In the genomic region with DNA sequence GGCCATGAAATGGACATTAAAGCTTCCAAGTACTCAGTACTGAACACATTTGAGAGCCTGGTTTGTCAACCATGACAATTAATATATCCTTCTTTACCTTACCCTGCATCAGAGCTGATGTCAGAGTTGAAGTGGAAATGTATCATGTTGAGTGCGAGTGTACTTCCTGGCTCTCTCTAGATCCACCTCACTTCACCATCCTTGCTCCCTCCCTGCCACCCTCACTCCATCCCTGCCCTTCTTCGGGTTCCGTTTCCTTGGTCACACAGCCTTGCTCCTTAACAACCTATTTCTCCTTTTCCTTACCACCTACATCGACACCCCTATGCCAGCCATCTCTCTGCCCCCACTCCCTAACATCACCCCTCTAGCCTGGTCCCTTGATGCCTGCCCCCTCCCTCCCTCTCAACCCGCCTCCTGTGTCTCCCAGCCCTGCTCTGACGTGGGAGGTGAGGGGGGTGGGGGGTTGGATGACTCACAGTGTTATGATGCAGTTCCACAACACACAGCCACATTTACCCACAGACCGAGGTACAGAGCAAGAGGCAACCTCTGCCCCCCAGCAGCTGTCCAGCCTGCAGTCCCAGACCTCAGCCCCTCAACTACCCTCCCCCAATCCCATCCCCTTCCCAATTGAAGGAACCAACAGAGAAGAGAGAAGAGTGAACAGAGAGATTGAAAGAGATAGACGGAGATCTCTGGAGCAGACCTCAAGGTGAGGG, we compare ENCODE assay signal across 8 mouse cellular contexts. TPM values are rescaled to one million over a fixed set of nuclear protein-coding genes. Genes with fewer than 3 reads are reported as not detected.
DNase-seq lines count a peak whose midpoint lies in the region; ATAC-seq and TF ChIP-seq lines count a peak whose summit lies in the region.

A gene (plus strand): TSS at position 480 of the 722 bp plus-strand sequence.

- H3K36me3 ChIP-seq in intestine, postnatal 0 days (ENCODE audit: control insufficient read depth, insufficient read depth): no peaks in the 10 kb centered on the region
- peaks cover 20% of the 10 kb centered on the region for H3K36me3 ChIP-seq in liver, embryonic 16.5 days (ENCODE audit: control insufficient read depth, insufficient read depth)
- no peaks in the 10 kb centered on the region for H3K36me3 ChIP-seq in neural tube, embryonic 14.5 days (ENCODE audit: control insufficient read depth, insufficient read depth, low read length)

- WGBS in intestine, postnatal 0 days: 3% methylated on average over 8 of the region's 8 CpGs
- WGBS in liver, embryonic 16.5 days (ENCODE audit: insufficient replicate concordance): 2% methylated on average over 8 of the region's 8 CpGs
- WGBS in neural tube, embryonic 14.5 days: 4% methylated on average over 8 of the region's 8 CpGs

- ATAC-seq in intestine, postnatal 0 days: no peak
- ATAC-seq in liver, embryonic 16.5 days (ENCODE audit: low read depth): peak; percentile 57
- ATAC-seq in neural tube, embryonic 14.5 days (ENCODE audit: low read depth): peak; percentile 85

- H3K9ac ChIP-seq in intestine, postnatal 0 days (ENCODE audit: low read depth, low read length): no peak within 1 kb of the TSS
- H3K9ac ChIP-seq in liver, embryonic 16.5 days (ENCODE audit: low read depth, low read length): peak within 1 kb of the TSS; percentile 88
- H3K9ac ChIP-seq in neural tube, embryonic 14.5 days (replicated peaks; ENCODE audit: low read depth, low read length): peak within 1 kb of the TSS; percentile 90

- H3K27ac ChIP-seq in intestine, postnatal 0 days (ENCODE audit: low read depth, low read length): no peak within 1 kb of the TSS
- peak within 1 kb of the TSS; percentile 97 for H3K27ac ChIP-seq in liver, embryonic 16.5 days (ENCODE audit: low read length)
- H3K27ac ChIP-seq in neural tube, embryonic 14.5 days (ENCODE audit: low read depth, low read length): peak within 1 kb of the TSS; percentile 90

- peak within 1 kb of the TSS; percentile 56 for H3K4me2 ChIP-seq in intestine, postnatal 0 days (replicated peaks; ENCODE audit: low read depth)
- H3K4me2 ChIP-seq in liver, embryonic 16.5 days (ENCODE audit: low read depth, low read length): peak within 1 kb of the TSS; percentile 57
- peak within 1 kb of the TSS; percentile 84 for H3K4me2 ChIP-seq in neural tube, embryonic 14.5 days (ENCODE audit: low read depth, low read length)

- H3K4me3 ChIP-seq in intestine, postnatal 0 days (ENCODE audit: low read depth, low read length): peak within 1 kb of the TSS; percentile 27
- peak within 1 kb of the TSS; percentile 76 for H3K4me3 ChIP-seq in liver, embryonic 16.5 days (ENCODE audit: low read depth, low read length)
- H3K4me3 ChIP-seq in neural tube, embryonic 14.5 days (ENCODE audit: low read depth, low read length): peak within 1 kb of the TSS; percentile 61

- no peaks in the 10 kb centered on the region for H3K9me3 ChIP-seq in intestine, postnatal 0 days (ENCODE audit: control insufficient read depth)
- no peaks in the 10 kb centered on the region for H3K9me3 ChIP-seq in liver, embryonic 16.5 days (replicated peaks; ENCODE audit: control insufficient read depth, low read length)
- H3K9me3 ChIP-seq in neural tube, embryonic 14.5 days (ENCODE audit: control insufficient read depth, low read length): no peaks in the 10 kb centered on the region

- no peak for TF ChIP-seq CTCF in intestine, postnatal 0 days (IDR thresholded peaks at IDR 0.05; ENCODE audit: low read depth)

- H3K4me1 ChIP-seq in intestine, postnatal 0 days (replicated peaks; ENCODE audit: control insufficient read depth, insufficient read depth, low read length): 0 out of 2 replicates have a peak, but pooled peaks cover 5% of the 10 kb centered on the region
- H3K4me1 ChIP-seq in liver, embryonic 16.5 days (ENCODE audit: control insufficient read depth, low read depth, low read length): peaks cover 79% of the 10 kb centered on the region
- H3K4me1 ChIP-seq in neural tube, embryonic 14.5 days (ENCODE audit: control insufficient read depth, insufficient read depth, low read length): peaks cover 36% of the 10 kb centered on the region

- DNase-seq in 3T3-L1 (ENCODE audit: low read depth, low spot score) (peak; percentile 79), NIH3T3 (ENCODE audit: low read depth) (peak; percentile 88)
- DNase-seq in cerebellum, postnatal 36 days: peak; percentile 84 to 87
- DNase-seq in frontal cortex, postnatal 14 days (ENCODE audit: low spot score in 2 of 2): peak; percentile 51 to 59
- DNase-seq in thymus, postnatal 0 days (ENCODE audit: low spot score): no peak

- peaks cover 24% of the 10 kb centered on the region for H3K27me3 ChIP-seq in intestine, postnatal 0 days (replicated peaks; ENCODE audit: control insufficient read depth, insufficient read depth, low read length)
- no peaks in the 10 kb centered on the region; the same call in 1 of the 2 replicates for H3K27me3 ChIP-seq in liver, embryonic 16.5 days (ENCODE audit: control insufficient read depth, insufficient read depth, low read depth, low read length)
- no peaks in the 10 kb centered on the region for H3K27me3 ChIP-seq in neural tube, embryonic 14.5 days (ENCODE audit: control insufficient read depth, insufficient read depth, low read length)

RNA-seq across cellular contexts. Expression of the gene that starts here (rescaled TPM):
- 1.8 and 1.9 TPM in 2 replicates for polyA plus RNA-seq in intestine, postnatal 0 days (2015; fragmentation: Nextera tagmentation; extraction: Ambion mirVana)
- 69.6 and 79.1 TPM in 2 replicates for polyA plus RNA-seq in liver, embryonic 16.5 days (2015; fragmentation: Nextera tagmentation; extraction: Ambion mirVana)
- 17.8 TPM in 2 replicates for polyA plus RNA-seq in neural tube, embryonic 14.5 days (2014; fragmentation: Nextera tagmentation; extraction: Ambion mirVana)
- polyA plus RNA-seq in thymus, postnatal 0 days (2015; fragmentation: Nextera tagmentation; extraction: Ambion mirVana): 0.21 and 0.27 TPM in 2 replicates
